Mouse (Mus musculus) CH12.LX (cell line): ENCODE data around the gene Prrg2.

Experiments
- CHD2 ChIP-seq: IDR thresholded peaks from 2 replicates; pipeline ENCODE4 v1.6.1; 2011; ENCODE audit warnings: low read length, improper control_type of control experiment
- CTCF ChIP-seq, 2 experiments: IDR thresholded peaks in 1 of 2; conservative IDR thresholded peaks in 1 of 2; 2 replicates each; pipeline ENCODE4 v1.5.1; 2011 to 2012; ENCODE audit warnings: low read depth in 2 of 2, low read length in 2 of 2, improper control_type of control experiment in 1 of 2, inconsistent platforms in 1 of 2, mild to moderate bottlenecking in 1 of 2, moderate library complexity in 1 of 2
- GABPA ChIP-seq: IDR thresholded peaks from 2 replicates; pipeline ENCODE4 v1.6.1; 2012; ENCODE audit warnings: low read depth, low read length, improper control_type of control experiment, inconsistent platforms; ENCODE audit not compliant: insufficient replicate concordance
- HCFC1 ChIP-seq: IDR thresholded peaks from 2 replicates; pipeline ENCODE4 v1.6.1; 2012; ENCODE audit warnings: low read depth, mild to moderate bottlenecking, inconsistent platforms, low read length, improper control_type of control experiment
- POLR2A ChIP-seq: IDR thresholded peaks from 2 replicates; pipeline ENCODE4 v1.6.1; 2011; ENCODE audit warnings: low read depth, mild to moderate bottlenecking, improper control_type of control experiment, low read length
- ZC3H11A ChIP-seq: IDR thresholded peaks from 2 replicates; pipeline ENCODE4 v1.6.1; 2012; ENCODE audit warnings: low read depth, mild to moderate bottlenecking, inconsistent platforms, low read length, improper control_type of control experiment

DNA sequence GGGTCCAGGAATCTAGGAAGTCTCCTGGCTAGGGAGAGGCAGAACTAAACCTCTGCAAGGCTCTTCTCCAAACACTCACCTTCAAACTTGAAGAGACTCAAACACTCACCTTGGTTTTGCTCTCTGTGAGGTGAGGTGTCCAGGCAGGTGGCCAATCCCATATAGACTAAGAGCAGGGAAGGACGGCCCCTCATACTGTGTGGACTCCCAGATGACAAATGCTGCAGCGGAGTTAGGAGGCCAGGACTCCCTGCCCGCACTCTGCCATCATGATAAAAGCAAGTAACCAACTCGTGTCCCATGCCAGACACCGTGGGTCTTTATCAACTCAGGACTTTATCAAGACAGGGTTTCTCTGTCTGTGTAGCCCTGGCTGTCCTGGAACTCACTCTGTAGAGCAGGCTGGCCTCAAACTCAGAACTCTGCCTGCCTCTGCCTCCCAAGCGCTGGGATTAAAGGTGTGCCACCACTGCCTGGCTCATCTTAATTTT, 1.8 kb downstream of the Prrg2 start:
- TF ChIP-seq CTCF (conservative IDR thresholded peaks at IDR 0.05 in 1 of 2, IDR thresholded peaks at IDR 0.05 in 1 of 2; ENCODE audit: low read depth in 2 of 2, low read length in 2 of 2), result no peak
- no peak for TF ChIP-seq CHD2
- no peak for TF ChIP-seq POLR2A
- no peak for TF ChIP-seq HCFC1
- no peak for TF ChIP-seq ZC3H11A
- TF ChIP-seq GABPA, result no peak
